Mouse (Mus musculus): ENCODE data around the gene Eif3d.

DNA sequence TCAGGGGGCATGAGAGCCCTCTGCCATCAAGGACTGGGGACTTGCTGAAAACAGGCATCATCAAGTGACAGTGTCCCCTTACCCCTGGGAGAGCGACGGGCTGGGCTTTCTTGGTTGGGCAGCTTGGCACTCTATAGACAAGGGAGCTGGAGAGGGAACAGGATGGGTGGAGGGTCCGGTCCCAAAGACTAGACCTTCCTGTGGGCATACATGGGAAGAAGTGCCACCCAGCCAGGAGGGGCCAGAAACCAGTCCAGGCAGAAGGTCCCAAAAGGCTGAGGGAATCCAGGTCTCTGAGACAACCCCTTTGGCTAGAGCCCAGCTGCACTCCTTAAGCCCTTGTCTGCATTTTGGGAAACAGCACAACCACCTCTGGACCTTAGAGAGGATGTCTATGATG is 56.1 kb downstream of the Eif3d start:
- TF ChIP-seq CHD2 (IDR thresholded peaks at IDR 0.05; ENCODE audit: low read depth, low read length) = no peak
- TF ChIP-seq MAFK (IDR thresholded peaks at IDR 0.05; ENCODE audit: insufficient read depth, low read depth, low read length) = no peak

All from ES-E14 (cell line).